Mouse (Mus musculus) layer of hippocampus, adult 8-10 months (tissue): ENCODE data around the gene Klk13. TPM values are rescaled to one million over a fixed set of nuclear protein-coding genes. Genes with fewer than 3 reads are reported as not detected.
A peak's percentile ranks its signal among the peaks of the same experiment; 100 is the strongest.
"Not testable (repeated sequence)": the region's sequence is repeated elsewhere in the genome, so short reads cannot be mapped to it uniquely, and the experiment has no call there.

Experiments used
- DNase-seq, 2 experiments: peaks; one replicate each; pipeline ENCODE4 v3.0.0; 2022; ENCODE audit warnings: low spot score in 2 of 2
- total RNA-seq, 4 experiments: library from RNA; stranded (reverse); gene quantifications; 2 replicates each; pipeline ENCODE4 v1.2.4; 2022

Gene Klk13
- not detected for total RNA-seq

DNA sequence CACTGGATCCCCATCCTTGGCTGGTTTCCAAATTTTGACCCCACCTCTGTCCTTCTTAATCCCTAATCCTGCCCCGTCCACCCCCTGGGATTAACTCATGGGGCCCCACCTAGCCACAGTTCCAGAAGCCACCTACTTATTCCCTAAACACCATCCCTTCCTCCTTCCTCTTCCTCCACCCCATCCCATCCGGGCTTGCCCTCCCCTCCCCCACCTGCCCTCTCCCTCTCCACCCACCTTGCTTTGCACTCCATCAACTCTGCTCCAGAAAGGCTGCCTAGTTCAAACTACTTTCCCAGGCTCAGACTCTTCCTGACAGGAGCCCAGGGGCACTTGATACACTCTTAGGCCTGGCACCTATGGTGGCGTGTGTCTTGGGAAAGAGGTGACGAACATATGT, at the start of gene Klk13:
Klk13 (plus strand) TSS at position 301 of the 400 bp plus-strand sequence.
- DNase-seq: no peak

DNA sequence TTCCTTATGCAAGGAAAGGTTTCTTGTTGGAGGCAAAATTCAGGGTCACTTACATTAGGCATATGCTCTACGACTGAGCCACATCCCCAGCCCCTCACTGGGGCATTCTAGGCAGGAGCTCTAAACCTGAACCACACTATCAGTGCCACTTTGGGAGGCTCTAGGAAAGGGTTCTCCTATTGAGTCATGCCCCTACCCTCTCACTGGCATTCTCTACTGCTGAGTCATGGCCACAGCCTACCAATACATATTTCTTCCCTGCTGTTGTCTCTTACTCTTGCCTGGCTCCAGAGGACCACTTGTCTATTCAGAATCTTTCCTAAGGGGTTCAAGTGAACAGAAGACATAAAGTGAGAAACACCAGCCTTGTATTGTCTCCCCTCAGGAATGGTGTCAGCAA, 49.6 kb upstream of the Klk13 start:
- no peak for DNase-seq

GRCm38 (mm10) chr7:43667221-43667620, 45.1 kb upstream of the Klk13 start:
- not testable (repeated sequence) for DNase-seq

DNA sequence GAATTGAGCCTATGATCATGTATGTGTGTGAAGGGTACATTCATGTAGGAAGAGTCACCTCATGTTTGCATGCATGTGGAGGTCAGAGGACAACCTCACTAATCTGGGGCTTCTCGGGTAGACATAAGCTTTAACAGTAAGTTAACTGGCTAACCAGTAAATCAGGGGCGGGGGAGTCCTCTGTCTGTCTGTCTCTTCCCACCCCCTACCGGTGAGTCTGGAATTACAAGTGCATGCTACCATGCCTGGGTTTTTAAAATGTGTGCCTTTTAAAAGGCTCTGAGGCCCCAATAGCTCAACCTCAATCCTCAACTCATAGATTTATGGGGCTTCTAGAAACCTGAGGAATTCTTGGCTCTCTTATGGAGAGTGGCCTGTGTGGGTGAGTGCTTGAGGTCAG, 43.8 kb upstream of the Klk13 start:
- no peak for DNase-seq

- no peak for DNase-seq
These were observed 41.1 kb upstream of the Klk13 start for GRCm38 (mm10) chr7:43671064-43671808.

- peak; percentile 93 to 95 for DNase-seq
These were observed 40.4 kb upstream of the Klk13 start, which contains the start of gene Ctu1 for GRCm38 (mm10) chr7:43671809-43672580. TSS of gene Ctu1 (plus strand) at chr7:43672016.

GRCm38 (mm10) chr7:43672581-43673260, 39.6 kb upstream of the Klk13 start:
- DNase-seq: no peak

- DNase-seq: no peak
These were observed 37.3 kb upstream of the Klk13 start for GRCm38 (mm10) chr7:43675091-43675490.

GRCm38 (mm10) chr7:43678517-43678916, 33.9 kb upstream of the Klk13 start:
- DNase-seq: peak in 1 of 2 experiments; percentile 43

DNA sequence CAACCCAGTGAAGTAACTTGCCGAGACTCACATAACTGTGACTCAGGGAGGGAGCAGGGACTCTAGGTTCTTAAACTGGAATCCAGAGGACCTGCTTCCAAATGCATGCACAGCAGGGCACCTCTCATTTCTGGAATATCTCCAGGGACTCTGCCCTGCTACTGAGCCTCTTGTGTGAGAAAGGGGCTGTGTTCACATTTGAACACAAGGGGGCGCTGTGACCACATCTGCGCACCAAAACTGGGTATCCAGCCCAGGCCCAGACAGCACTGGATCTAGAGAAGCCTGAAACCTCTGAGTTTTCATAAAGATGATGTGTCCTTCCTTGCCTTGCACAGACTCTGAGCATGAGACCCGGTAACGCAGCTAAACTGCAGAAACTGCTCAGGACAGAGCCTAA, 31.4 kb upstream of the Klk13 start:
- DNase-seq: peak; percentile 38 to 71

DNA sequence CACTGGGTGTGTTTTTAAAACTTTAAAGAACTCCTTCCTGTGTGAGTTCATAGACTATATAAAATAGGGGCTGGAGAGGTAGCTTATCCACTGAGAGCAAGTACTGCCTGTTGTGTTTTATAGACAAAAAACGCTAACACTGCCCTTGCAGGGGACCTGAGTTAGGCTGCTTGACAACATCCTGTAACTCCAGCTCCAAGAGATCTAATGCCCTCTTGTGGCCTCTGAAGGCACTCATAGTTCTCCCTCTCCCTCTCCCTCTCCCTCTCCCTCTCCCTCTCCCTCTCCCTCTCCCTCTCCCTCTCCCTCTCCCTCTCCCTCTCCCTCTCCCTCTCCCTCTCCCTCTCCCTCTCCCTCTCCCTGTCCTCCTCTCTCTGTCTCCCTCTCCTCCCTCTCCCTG, 29.9 kb upstream of the Klk13 start:
- DNase-seq: not testable (repeated sequence)

- no peak for DNase-seq
These were observed 27.3 kb upstream of the Klk13 start for GRCm38 (mm10) chr7:43685088-43685487.

- DNase-seq: no peak
These were observed 22.2 kb upstream of the Klk13 start, which contains the start of gene Klk14 for GRCm38 (mm10) chr7:43690118-43690517. TSS of gene Klk14 (plus strand) at chr7:43690418.

DNA sequence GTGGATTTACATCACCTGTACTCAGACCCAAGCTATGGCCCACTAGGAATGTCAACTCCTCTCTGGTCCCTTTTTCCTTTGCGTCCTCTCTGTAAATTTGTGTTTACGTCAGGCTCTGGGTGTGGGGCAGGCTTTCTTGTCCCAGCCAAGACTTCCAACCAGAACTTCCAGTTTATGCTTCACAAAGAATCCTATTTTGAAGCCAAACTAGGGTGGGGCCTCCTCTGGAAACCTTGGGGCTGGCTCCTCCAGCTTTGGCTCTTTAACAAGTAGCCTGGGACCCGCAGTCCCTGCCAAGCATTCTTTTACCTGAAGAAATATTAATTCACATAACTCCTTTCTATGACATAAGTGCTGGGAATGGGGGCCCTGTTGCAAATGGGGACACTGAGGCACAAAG, 2.3 kb upstream of the Klk13 start:
- DNase-seq: no peak

GRCm38 (mm10) chr7:43712917-43713316, 550 bp downstream of the Klk13 start:
- no peak for DNase-seq

- no peak for DNase-seq
These were observed 1.5 kb downstream of the Klk13 start for GRCm38 (mm10) chr7:43713741-43714351.

DNA sequence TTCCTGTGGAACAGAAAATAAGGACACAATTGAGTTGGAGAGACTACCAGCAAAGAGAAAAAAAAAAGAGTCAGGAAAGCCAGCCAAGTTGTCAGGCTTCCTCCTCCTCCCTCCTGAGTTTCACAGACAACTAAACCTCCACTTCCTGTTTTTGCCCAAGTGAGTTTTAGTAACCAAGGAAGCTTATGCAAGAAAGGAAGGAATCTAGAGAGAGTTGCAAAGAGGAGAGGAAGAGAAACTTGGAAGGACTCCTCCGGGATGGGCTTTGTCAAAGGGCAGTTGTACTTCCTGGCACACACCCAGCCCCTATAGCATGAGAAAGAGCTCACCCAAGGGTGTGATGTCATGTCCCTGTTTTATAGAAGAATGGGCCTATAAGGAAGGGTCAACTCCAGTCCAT, 35.4 kb downstream of the Klk13 start:
- no peak for DNase-seq

DNA sequence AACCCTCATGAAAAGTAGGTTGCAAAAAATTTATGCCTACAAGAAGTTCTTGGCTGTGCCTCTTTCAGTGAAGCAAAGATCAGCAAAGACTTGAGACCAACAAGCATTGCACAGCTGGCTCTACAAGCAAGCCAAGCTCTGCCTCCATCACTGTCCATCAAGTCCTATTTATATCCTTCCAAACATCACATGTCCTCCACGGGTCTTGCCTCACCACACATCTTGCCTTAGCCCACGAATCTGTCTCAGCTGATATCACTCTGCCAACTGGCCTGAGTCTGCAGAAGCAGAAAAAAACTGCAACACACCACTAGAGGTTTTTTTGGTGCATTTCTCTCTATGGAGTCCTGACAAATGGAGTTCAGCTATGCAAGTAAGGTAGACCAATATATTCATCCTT, 40.4 kb downstream of the Klk13 start:
- no peak for DNase-seq

DNA sequence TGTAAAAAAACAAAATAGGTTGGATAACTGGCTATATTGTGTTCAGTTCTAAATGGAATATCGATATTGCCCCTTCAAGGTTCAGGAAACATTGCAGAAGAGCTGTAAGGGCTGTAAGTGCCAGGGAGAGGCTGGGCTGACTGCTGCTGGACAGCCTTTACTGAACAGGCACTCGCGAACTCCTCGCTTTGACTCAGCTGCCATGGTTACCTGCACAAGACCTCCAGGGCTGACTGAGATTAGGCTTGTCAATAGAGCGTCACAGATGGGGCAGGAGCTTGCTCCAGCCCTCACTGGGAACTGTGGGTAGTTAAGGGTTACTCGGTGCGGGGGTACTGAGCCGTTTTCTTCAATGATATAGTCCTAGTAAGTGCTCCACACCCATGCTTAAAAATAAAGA, 54.1 kb downstream of the Klk13 start:
- DNase-seq: no peak

DNA sequence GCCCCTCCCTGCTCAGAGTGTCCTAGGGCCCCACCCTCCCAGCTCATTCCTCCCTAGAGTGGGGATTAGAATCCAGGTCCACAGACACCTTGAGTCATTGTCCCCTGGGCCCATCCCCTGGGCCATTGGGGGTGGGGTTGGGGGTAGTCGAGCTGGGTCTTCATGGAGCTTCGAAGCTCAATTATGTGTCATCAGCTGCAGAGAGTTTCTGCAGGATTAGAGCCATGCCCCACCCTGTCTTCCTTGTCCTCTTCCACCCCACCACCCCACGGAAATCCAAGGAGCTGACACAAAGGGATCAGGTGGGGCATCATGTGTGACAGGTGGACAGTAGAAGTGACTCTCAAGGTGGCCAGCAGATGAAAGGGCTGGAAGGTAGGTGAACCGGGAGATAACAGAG, 56.2 kb downstream of the Klk13 start, which contains the start of gene Klk12:
Klk12 (plus strand) TSS at position 301 of the 400 bp plus-strand sequence.
- DNase-seq: no peak

- no peak for DNase-seq
These were observed 57.3 kb downstream of the Klk13 start for GRCm38 (mm10) chr7:43769636-43770035.
